Mouse (Mus musculus) adipocyte (in vitro differentiated cells): ENCODE data around the gene Epc2.
A peak's percentile ranks its signal among the peaks of the same experiment; 100 is the strongest.

ENCODE experiments used
- DNase-seq: peaks from one replicate; pipeline ENCODE4 v3.0.0-alpha.2; 2016; ENCODE audit warnings: low spot score

Epc2 gene

DNA sequence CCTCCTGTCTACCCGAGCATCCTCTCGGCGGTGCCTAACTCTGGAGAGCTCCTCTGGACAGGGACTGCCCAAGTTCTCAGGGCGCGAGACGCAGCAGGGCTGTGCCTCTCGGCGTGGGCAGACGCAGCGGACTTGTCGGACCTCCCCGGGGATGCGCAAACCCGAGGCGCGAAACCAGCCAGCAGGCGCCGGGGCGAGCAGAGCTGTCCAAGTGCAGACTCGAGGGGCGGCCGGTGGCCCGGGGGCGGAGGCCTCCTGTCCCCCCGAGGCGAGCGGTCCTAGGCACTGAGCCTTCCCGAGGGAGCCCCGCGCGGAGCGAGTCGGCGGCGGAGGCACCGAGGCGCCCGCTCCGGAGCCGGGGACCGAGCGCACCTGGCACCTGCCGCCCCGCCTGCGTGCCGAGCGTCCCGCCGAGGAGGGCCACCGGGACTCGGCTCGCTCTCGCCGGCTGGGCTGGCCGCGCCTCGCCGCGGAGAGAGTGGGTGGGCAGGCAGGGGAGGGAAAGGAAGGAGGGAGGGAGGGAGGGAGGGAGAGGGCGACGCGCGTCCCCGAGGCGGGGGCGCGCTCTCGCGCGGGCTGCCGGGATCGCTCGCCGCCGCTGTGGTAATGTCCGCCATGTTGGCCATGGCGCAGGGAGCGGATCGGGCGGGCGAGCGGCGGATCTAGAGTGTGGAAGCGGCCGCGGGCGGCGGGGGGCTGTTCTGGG lies at the start of gene Epc2:
Epc2 (plus strand) TSS at position 556 of the 706 bp plus-strand sequence.
- peak; percentile 79 for DNase-seq

DNA sequence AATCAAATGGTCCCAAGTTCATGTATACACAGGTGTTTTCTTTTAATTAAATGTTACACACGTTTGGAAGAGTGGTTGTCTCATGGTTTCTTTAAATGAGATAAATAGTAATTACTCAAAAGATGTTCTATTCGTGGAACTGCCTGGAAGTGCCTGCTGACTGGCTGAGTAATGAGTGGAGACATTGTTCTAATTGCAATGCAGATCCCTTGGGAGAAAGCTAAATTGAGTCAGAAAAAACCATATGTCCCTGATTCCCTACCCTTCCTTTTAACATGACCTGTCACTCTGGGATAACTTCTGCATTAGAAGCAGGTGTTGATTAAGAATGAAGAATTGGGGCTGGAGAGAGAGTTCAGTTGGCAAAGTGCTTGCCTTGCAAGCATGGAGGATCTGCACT lies 45.3 kb upstream of the Epc2 start:
- no peak for DNase-seq

DNA sequence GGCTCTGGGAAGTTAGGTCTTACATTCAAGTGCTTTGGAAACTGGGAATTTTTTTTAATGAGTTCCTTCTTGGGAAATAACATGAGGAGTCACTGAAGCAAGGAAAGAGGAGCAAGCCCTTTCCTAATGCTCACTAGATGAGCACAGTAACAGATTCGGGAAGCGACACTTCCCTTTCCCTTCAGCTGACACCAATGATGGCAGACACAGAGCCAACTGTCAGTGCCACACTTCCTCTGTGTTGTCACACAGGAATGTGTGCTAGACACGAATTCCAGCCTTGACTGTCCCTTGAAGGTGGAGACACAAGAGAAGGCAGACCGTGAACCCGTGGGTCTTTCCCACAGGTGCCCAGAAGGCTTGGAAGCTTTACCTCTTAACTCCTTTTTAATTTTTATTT lies 39.6 kb upstream of the Epc2 start:
- no peak for DNase-seq

DNA sequence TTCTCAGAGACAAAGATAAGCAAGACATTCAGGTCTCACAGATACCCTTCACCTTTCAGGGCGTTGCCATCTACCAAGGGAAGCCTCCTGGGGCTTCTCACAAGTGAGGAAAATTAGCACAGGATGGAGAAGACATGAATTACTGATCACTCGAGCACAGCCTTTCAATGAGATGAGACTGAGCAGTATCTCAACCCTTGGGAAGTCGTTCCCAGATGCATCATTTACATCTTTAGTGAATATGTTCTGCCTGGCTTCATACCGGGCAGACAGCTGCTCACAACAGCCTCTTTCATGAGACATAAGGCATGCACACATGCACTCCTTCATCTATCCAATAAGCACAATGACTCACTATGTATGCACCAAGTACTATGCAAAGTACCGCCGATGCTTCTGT lies 38.7 kb upstream of the Epc2 start:
- DNase-seq = no peak

DNA sequence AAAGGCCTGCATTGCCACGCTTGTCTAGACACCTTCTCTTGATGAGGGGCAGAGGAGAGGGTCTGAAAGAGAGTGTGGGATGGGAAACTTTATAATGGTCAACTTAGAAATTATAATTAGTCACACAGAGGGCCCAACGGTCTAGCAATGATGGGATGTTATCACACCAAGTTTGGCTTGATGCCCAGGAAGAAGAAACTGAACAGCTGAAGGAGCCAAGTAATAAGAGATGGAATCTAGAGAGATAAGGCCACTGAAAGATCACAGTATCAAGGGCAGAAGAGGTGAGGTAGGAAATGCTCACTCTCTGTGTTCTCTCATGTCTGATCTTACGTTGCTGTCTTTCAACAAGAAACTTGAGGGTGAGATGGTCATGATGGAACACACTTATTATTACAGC lies 35.4 kb upstream of the Epc2 start:
- DNase-seq = no peak

DNA sequence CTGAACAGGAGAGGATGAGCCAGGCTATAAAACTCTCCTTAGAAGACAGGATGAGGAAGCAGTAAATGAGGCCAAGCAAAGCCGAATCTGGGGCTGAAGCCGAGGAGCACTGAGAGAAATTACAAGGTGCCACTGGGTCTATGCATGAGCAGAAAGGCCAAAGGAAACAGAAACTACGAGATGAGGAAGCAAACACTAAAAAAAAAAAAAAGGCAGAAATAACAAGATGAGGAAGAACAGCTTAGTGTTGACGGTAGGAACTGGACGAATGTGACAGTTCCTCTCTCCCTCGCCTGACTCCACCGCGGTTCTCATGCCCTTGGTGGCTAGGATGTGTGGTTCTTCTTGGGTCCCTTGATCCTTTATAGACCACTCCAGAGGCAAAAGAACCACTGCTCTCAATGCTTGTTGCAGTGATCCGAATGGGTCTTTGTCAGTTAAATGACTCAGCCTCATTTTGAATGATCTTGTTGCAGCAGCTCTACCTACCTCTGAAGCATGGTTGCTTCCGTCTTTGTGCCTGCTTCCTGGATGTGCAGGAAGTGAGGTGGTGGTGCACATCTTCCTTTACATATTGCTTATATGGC lies 34.2 kb upstream of the Epc2 start:
- DNase-seq = no peak

DNA sequence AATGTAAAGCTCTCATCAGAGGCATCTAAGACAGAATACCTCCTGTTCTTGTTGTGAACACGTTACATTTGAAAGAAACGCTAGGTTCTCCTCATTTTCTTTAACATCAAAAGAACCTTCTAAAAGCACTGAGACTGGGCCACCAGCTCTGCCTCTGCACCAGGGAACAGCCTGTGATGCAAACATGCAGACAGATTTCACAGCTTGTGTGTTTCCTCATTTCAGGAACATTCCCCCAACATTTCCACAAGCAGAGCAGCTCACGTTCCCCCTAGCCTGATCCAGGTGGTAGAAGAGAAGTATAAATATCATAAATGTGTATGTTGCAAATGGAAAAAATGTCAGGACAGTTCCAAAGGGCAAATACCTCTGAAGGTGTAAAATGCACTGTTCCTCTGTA lies 30.9 kb upstream of the Epc2 start:
- no peak for DNase-seq

DNA sequence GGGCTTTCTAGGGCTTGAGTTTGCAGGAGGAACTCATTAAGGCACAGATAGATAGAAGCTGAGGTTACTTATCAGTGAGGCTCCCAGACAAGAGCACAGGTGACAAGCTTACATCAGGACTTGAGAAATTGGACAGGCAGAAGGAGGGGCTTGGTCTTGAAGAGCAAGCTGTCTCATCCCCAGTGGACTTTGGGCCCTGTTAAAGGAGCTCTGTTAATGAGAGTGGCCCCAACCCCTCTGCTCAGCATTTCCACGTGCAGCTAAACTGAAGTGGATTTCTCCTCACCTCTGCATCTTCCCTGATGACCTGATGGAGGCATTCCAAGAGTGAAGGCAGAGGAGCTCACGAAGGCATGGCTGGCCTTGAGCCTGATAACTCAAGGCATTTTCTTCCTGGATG lies 27.4 kb upstream of the Epc2 start:
- DNase-seq = no peak

DNA sequence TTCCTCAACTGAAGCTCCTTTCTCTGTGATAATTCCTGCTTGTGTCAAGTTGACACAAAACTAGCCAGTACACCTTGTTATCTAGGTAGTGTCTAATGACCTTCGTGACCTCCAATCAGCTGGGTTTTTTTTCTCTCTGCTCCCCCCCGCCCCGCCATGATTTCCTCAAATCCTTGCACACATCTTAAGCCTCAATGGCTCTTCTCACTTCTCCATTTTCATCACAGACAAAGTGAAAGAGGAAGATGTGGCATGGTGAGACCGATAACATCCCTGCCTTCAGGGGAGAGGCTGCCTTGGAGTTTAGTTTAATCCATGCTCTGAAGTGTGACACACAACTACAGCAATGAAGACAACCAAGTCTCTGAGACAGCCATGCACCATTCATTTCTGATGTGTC lies 26.5 kb upstream of the Epc2 start:
- no peak for DNase-seq

DNA sequence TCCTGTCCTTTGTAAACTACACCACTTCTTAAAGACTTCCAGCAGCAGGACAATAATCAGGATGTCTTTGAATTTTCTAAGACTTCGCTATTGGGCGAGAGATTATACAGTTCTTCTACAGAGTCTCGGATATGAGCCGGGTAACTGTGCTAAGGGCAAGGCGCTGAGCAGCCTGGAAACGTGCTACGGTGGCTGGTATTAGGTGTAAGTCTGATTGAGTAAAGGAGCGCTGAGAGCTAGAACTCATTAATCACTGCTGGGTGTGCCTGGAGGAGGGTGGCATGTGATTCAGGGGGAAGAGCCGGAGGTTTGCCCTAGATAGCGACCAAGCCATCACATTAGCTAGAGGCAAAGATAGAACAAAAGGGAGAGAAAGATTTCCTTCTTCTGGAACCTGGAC lies 25.1 kb upstream of the Epc2 start:
- DNase-seq = no peak

DNA sequence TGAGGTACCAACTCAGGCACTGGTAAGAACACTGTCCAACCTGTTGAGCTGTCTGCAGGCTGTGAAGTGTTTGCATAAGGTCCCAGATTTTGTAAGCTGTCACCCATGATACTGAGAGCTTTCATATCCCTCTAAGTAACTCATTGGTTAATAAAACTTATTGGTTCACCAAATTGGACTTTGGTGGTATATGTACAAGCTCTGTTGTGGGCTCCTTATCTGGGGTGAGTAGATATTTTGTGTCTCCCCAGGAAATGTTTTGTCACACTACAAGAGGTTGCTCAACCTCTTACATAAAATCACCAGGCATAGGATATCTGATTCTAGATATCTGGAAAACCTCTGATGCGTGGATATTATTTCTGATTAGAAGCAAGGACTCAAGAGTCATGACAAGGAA lies 20.3 kb upstream of the Epc2 start:
- DNase-seq = no peak

DNA sequence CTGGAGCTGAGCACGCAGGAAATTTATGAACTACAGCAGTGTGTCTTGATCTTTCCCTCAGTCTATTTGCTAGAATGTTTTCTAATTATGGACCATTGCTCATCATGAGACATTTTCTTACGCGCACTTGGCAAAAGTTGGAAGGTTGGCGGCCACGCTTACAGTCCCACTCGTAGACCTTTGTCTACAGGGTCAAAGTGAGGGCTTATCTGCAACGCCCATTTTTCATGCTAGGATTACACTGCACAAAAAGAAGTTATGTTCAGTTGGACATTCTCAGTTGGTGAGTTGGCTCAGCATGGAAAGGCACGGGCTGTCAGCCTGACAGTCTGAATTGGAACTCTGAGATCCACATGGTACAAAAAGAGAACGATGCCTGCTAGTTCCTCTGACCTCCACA lies 18.1 kb upstream of the Epc2 start:
- DNase-seq = no peak

DNA sequence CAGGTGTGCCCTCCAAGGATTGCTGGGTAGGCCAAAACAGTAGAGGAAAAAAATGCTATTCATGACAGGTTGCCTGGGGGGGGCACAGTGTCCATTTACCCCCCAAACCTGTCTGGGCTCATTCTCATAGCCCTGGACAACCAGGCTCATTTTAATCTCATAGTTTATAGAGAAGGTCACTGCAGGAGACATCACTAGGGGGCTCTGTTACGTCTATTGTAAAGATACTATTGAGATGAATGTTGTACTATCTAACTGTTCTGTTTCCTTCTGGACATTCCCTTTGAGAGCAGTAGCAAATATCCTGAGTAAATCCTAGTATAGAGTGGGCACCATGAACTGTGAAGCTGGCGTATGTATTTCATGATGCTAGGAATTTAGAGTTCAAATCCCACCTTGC lies 5.0 kb upstream of the Epc2 start:
- no peak for DNase-seq

DNA sequence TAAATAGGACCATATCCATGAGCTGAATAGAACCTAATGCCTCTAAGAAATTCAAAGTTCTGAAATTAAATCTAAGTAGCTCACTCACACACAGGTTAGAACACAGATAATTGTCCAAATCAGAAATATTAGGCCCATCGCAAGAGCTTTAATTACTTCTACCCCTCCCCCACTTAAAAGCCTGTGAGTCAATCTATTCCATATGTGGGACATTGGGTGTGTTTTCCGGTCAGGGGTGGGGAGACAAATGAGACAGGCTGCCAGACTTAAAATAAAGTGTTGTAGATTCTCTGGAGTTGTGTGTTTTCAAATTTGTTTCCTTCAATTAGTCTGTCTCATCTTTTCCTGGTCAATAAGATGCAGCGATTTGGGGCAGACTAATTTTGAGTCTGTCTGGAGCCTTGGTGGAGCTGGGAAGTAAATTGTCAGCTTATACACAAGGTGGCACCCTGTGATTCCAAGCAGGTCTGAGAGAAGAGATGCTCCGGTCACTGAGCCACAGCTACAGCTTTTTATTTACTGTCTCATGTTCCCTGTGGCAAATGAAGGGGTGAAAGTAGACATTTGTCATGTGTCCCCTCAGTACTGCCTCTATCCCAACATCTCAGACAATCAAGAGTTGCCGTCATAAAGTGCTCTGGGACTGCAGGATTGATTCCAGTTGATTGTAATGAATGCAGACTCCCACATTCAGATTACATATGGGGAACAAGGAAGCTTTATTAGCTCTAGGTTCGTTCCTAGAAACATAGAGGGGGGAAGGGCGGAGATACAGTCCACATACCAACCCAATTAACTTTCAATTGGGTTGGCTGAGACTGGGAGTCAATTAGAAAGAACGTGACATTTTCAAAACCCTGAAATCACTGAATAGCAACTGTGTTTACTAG lies 3.5 kb upstream of the Epc2 start:
- peak; percentile 62 for DNase-seq

DNA sequence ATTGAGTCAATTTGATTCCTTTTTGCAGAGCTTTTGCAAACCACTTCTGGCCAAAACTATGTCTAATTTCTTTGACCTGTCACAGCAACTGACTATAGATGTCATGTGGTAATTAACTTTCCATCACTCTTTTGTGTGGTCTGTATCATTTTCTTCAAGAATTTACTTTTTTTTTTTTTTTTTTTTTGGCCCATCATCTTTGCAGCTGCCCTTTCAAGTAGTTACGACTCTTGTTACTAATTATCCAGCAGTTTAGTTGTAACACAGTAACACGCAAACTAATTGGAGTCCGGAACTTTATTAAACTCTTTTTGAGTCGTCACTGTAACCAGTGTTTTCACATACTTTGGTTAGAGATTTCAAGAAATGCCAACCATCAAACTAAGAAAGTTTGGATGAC lies 819 bp upstream of the Epc2 start:
- no peak for DNase-seq

DNA sequence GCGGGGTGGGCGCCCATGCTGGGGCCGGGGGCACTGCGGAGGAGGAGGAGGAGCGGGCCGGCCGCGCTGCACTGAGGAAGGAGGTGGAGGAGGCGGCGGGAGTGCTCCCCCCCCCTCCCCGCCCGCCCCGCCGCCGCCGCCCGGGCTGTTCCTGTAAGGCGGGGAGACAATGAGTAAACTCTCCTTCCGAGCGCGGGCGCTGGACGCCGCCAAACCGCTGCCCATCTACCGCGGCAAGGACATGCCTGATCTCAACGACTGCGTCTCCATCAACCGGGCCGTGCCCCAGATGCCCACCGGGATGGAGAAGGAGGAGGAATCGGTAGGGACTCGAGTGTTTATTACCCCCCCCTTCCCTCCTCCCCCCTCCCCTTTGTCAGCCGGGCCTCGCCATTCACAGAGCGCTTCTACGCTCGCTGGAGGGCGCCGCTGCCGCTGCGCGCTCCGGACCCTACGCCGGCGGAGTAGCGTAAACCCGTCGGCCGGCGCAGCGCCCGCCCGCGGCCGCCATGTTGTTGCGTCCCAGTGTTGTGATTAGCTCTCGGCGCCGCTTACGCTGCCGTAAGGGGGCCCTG lies 438 bp downstream of the Epc2 start:
- peak; percentile 94 for DNase-seq

DNA sequence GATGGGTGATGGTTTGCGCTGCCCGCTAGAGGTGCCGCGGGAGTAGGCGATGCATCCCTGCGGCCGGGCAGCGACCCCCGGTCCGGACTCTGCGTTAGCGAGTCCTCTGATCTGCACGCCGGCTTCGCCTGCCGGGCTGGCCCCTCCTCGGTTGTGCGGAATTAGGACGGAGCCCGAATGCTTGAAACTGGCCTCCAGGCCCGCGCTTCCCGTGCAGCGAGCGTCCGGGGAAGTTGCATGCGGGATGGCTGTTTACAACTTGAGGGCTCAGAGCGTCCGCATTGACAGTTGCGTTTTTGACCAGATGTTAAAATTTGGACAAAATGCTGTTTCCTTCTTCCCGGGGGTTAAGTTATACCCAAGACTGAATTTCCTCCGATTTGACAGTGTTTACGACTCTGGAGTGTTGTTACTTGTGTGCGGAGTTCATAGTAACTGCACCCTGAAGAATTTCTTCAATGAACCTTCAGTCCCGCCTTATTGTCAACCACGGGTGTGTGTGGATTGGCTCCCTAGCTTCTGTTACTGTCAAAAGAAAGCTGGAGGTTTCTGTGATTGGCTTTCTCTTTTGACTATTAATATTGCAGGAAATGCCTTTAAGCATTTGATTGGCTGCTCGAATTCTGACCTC lies 1.3 kb downstream of the Epc2 start:
- peak; percentile 93 for DNase-seq

DNA sequence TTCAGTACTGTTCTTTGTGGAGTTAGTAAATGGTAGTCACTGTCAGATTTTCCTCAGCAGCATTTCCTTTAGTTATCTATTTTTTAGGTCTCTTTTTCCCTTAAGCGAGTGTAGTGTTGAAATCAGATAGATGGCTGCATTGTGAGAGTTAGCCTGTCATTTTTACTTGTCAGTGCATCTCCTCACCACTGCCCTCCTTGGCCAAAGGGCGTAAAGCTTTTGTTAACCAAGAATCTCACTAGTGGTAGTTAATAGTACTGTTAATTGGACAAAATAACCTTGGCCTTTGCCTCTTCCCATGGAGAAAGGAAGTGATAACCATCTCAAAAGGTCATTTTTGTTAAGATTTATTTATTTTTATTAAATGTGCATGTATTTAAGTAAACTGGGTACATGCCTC lies 6.5 kb downstream of the Epc2 start:
- DNase-seq = no peak

DNA sequence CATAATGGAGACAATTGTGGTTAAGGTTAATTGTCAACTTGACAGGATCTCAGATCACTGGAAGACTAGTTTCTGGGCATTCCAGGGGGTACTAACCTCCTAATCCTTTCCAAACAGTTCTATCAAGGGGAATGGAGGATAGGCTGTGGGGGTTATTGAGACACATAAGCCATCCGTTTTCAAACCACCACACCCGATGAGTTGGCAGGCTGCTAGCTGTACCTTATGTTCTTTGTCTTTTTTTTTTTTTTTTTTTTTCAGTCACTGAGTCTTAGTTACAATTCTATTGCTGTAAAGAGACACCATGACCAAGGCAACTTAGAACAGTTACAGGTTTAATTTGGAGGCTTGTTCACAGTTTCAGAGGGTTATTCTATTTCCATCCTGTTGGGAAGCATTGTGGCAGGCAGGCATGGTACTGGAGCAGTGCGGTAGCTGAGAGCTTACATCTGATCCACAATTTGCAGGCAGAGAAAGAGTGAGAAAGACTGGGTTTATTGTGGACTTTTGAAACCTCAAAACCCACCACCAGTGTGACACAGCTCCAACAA lies 14.5 kb downstream of the Epc2 start:
- DNase-seq = no peak

DNA sequence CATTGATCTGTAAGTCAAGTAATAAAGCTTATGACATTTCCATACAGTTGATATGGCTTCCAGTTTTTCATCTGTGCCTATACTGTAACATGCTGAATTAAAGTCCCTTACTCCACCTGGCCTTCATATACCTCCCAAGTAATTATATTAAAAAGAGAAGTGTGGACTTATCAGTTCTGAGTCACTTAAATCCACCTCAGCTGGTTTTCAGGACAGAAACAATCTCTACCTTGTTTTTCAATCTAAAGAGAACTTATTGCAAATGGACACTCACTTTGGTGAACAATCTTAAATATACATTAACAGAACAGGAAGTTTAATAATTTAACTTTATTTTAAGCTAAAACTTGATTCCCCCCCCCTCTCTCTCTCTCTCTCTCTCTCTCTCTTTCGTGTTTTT lies 15.8 kb downstream of the Epc2 start:
- no peak for DNase-seq

DNA sequence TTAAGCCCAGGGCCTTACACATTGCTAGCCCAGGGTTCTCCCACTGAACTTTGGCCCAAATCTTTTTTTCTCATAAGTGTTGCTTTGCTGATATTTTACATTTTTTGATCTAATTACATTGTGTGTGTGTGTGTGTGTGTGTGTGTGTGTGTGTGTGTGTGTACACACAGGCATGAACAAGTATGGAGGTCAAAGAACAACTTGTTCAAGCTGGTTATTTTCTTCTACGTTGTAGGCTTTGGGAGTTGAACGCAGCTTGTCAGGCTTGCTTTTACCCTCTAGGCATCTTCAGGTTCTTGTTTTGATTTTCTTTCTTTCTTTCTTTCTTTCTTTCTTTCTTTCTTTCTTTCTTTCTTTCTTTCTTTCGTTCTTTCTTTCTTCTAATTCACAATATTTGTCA lies 19.9 kb downstream of the Epc2 start:
- DNase-seq = no peak
